Mouse (Mus musculus): ENCODE measurements around the gene D930020B18Rik. TPM values are rescaled to one million over a fixed set of nuclear protein-coding genes. Genes with fewer than 3 reads are reported as not detected.

The D930020B18Rik gene
- polyA plus RNA-seq (2017; shearing (Covaris generic)), result under 1 TPM; 0.23 to 0.31 TPM

GRCm38 (mm10) chr10:121641272-121642053 is at the start of gene D930020B18Rik:
Gene D930020B18Rik, plus strand, starts transcription at chr10:121641588.

GRCm38 (mm10) chr10:121626186-121626882 is 15.1 kb upstream of the D930020B18Rik start, which contains the start of gene Xpot:
Gene Xpot, minus strand, starts transcription at chr10:121626332.

GRCm38 (mm10) chr10:121739548-121740505 is 98.4 kb downstream of the D930020B18Rik start, which contains the start of gene BC048403:
Gene BC048403, plus strand, starts transcription at chr10:121739937.

Other genes starting within 250 kb of the D930020B18Rik start
- 10 to 100 TPM; 20.1 to 27.0 TPM for gene Rassf3, start 165.2 kb upstream of the D930020B18Rik start, polyA plus RNA-seq (2017; shearing (Covaris generic))
- 10 to 100 TPM; 82.1 to 92.8 TPM for gene Tbk1, start 54.8 kb upstream of the D930020B18Rik start, polyA plus RNA-seq (2017; shearing (Covaris generic))
- 10 to 100 TPM; 36.0 to 56.6 TPM for gene Xpot, start 15.3 kb upstream of the D930020B18Rik start, polyA plus RNA-seq (2017; shearing (Covaris generic))
- gene BC048403, start 98.3 kb downstream of the D930020B18Rik start, polyA plus RNA-seq (2017; shearing (Covaris generic)), result 1 to 10 TPM; 1.5 to 3.3 TPM

Data from inflammation-experienced regulatory T-cells (primary cell).